Mouse (Mus musculus): ENCODE data around the gene H2-Ab1.

GRCm38 (mm10) chr17:34234926-34235325, 22.6 kb upstream of the H2-Ab1 start:
- TF ChIP-seq REST (IDR thresholded peaks at IDR 0.05; ENCODE audit: insufficient read depth, insufficient read length): no peak
- TF ChIP-seq MAX (IDR thresholded peaks at IDR 0.05; ENCODE audit: low read depth): no peak
- TF ChIP-seq MYOD1 (IDR thresholded peaks at IDR 0.05; ENCODE audit: control insufficient read depth in 1 of 3, insufficient read length in 2 of 3, low read depth in 2 of 3): no peak
- TF ChIP-seq POLR2A (IDR thresholded peaks at IDR 0.05; ENCODE audit: insufficient read length, low read depth): no peak
- TF ChIP-seq MYOG (IDR thresholded peaks at IDR 0.05; ENCODE audit: control insufficient read depth in 1 of 3, insufficient read depth in 1 of 3, insufficient read length in 2 of 3, low read depth in 2 of 3): no peak

Measured in myocyte (in vitro differentiated cells).